Mouse (Mus musculus): ENCODE measurements around the gene Robo2. TPM values are rescaled to one million over a fixed set of nuclear protein-coding genes. Genes with fewer than 3 reads are reported as not detected.

Gene Robo2
- 14.1 and 19.0 TPM in 2 replicates for polyA plus RNA-seq (2021; fragmentation: Nextera tagmentation)
- long read RNA-seq, experiment 1, full-length matches to known transcripts: 2 of 27 reads
- long read RNA-seq, experiment 1, partial matches to known transcripts: 16 of 27 reads
- long read RNA-seq, experiment 1, other reads (novel, unspliced or antisense): 9 of 27 reads
- long read RNA-seq, experiment 2, partial matches to known transcripts: 13 of 27 reads
- long read RNA-seq, experiment 2, other reads (novel, unspliced or antisense): 14 of 27 reads

GRCm38 (mm10) chr16:74411481-74412251 lies at the start of gene Robo2:
Gene Robo2 (minus strand): TSS chr16:74411825.

All from left cerebral cortex, adult 6 months (tissue).